Mouse (Mus musculus) lung, postnatal 25 days (tissue): ENCODE results near the gene Cilp.
"Not testable (repeated sequence)": the region's sequence is repeated elsewhere in the genome, so short reads cannot be mapped to it uniquely, and the experiment has no call there.

ENCODE experiments used
- DNase-seq: peaks from one replicate; pipeline ENCODE4 v3.0.0; 2022; ENCODE audit warnings: low spot score

Gene Cilp

GRCm38 (mm10) chr9:65247502-65248376 is 17.2 kb upstream of the Cilp start:
- no peak for DNase-seq

GRCm38 (mm10) chr9:65248377-65248690 is 16.6 kb upstream of the Cilp start:
- peak; percentile 11 for DNase-seq

DNA sequence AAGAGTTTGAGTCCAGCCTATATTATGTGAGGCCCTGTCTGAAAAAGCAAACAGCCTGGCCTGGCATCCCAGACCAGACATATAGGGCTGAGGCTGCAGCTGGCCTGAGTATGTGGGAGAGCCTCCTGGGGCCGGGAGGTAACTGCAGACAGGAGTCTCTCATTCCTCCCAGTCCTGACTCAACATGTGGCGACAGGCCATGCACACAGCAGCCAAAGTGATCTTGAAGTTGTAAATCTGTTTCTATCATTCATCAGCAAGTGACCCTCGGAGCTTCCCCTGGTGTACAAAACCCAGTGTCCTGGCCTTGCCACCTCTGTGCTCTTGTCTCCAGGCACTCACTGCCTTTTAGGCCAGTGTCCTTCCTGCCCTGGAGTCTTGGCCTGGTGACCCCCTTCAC is 13.0 kb upstream of the Cilp start:
- DNase-seq = no peak

- DNase-seq = no peak
These were observed 8.9 kb upstream of the Cilp start for GRCm38 (mm10) chr9:65255906-65256600.

DNA sequence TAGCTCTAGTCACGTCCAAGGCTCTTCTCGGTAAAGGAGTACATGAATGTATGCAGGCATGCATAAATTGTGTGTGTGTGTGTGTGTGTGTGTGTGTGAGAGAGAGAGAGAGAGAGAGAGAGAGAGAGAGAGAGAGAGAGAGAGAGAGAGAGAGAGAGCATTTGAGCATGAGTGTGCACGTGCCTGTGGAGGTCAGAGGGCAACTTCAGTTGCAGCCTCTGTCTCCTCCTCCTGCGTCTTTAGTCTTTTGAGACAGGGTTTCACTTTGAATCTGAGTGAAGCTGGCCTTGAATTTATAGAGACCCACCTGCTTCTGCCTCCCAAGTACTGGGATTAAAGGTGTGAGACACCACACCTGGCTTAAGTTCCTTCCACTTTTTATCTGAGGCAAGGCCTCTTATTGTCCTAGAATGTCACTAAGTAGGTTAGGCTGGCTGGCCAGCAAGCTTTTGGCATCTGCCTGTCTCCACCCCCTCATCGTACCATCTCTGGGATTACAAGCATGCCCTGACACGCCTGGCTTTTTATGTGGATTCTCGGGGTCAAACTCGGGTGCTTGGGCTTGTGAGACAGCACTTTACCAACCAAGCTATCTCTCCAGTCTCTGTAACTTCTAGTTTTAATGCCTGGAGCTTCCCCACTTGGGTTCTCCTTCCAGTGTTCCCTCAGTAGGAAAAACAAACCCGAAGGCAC is 7.6 kb upstream of the Cilp start:
- DNase-seq = no peak

- DNase-seq = no peak
These were observed 5.6 kb upstream of the Cilp start for GRCm38 (mm10) chr9:65259366-65259765.

DNA sequence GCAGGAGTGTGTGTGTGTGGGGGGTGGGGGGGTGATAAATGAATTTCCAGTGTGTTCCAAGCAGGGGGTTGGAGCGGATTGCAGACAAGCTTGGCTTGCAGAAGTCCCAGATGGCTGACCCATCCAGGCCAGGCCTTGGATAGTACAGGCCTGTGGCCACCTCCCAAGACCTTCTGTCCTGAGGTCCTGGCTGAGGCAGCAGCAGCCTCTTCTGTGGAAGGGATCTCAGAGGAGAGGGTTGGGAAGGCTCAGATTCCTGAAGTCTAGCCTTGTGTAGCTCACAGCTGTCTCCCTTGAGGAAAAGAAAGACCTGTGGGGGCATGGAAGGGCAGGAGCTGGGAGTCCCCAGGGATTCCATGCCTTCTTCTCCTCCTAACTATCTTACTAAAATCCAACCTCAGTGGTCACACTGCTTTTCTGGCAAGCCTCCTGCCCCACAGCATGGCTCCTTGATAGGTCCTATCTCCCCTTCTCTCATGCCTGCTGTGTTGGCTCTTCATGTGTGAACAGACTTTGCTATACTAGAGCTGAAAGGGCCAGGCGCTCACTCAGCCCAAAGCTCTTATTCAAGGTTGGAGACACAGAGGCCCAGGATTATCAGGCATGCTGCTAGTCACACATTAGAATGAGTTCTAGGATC is 3.3 kb upstream of the Cilp start:
- DNase-seq = peak; percentile 7

DNA sequence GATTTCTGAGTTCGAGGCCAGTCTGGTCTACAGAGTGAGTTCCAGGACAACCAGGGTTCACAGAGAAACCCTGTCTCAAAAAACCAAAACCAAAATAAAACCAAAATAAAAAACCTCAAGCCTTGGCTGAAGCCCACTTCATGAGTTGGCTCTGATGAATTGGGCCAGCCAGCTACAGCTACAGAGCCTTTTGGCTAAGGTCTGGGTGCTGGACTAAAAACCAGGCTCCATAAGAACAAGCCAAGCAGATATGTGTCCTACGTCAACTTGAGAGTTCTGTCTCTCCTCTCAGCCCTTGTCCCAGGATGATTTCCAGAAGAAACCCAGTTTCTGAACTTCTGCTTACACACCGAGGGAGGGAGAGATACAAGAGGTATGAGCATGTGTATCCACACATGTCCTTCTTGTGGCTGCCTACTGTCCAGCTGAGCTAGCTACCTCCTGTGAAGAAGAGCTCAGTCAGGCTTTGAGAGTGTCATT is 2.3 kb upstream of the Cilp start:
- DNase-seq = no peak

DNA sequence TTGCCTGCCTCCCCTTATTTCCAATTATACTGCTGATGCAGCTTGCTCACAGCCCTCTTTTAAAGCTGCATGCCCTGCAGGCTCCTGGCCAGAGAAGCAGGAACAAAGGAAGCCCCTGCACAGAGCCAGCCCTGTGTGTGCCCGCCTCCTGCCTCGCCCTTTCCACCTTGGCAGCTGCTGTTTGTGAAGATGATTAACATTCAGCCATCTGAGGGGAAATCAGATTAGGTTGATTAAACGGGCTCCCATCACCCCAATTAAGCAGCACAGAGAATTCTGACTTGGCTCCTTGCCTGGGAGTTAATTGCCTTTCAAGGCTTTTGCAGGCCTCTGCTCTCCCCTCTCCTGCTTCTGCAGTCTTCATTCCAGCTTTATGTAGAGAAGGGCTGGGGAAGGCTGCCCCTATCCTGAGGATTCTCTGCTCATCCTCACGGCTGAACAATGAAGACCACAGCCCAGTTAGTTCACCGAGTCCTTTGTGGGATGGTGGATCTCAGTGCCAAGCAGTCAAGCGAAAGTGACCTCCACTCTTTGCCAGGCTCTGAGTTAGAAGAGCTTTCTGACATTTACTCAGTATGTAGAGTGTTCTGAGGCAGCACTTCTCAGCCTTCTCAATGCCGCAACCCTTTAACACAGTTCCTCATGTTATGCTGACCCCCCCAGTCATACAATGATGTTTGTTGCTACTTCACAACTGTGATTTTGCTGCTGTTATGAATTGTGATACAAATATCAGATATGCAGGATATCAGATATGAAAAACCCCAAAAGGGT is 2.9 kb downstream of the Cilp start:
- DNase-seq = no peak

GRCm38 (mm10) chr9:65273048-65273809 is 8.2 kb downstream of the Cilp start:
- no peak for DNase-seq

GRCm38 (mm10) chr9:65273873-65274272 is 8.9 kb downstream of the Cilp start:
- DNase-seq = no peak

- DNase-seq = not testable (repeated sequence)
These were observed 9.9 kb downstream of the Cilp start for GRCm38 (mm10) chr9:65274851-65275250.

GRCm38 (mm10) chr9:65275810-65276530 is 11.0 kb downstream of the Cilp start:
- DNase-seq = no peak

DNA sequence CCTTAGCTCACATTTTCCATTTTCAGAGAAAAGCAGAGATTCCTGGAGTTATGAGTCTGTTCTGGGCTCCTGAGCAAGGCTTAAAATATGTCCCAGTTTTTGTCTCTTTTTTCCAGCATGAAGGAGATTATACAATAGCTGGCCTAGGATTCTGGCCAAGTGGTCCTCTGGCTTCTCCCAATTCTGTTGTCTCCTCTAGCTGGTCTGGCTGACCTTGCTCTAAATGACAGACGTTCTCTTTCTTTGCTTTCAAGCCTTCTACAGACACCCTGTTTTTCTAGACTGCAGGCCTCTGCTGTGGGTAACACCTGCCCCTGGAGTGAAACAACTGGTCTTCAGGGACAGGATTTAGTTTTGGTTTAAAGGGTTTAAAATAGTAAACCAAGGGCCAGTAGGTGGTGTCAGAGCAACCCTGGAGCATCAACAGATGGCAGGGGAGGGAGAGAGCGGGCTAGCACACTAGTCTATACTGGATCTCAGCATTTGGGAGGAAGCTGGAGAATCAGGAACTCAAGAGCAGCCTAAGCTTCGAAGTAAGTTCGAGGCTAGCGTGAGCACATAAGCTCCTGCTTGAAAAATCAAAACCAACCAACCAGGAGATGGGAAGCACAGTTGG is 16.7 kb downstream of the Cilp start:
- DNase-seq = peak; percentile 23

DNA sequence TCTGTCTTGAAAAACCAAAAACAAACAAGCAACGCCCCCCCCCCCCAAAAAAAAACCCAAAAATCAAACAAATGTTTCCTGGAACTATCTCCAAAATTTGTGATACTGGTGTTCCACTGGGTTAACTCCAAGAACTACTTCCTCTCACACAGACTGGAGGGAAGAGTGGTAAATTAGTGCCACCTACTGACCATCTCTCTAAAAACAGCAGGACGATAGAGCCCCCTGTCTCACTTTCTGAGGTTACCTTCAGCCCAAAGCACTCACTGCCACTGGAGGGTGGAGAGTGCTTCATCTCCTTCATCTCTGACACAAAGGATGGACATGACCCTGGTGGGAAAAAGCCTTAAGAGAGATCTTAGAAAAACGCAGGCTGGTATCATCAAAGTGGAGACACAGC is 18.3 kb downstream of the Cilp start:
- DNase-seq = peak; percentile 59

DNA sequence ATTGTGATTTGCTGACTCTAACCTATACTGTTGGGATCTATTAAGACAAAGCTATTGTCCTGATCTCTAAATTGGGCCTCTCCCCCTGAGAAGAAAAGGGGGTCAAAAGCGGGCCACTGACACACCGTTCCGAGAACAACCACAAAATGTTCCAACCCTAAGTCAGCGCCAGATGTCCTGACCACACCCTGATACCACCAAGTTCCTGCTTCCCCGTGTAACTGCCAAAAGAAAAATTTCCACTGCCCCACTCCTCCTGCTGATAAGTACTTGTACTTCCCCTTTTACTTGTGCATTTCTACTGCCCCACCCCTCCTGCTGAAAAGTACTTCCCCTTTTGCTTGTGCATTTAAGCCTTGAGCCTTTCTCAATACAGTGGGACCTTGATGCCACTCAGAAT is 23.3 kb downstream of the Cilp start:
- not testable (repeated sequence) for DNase-seq

DNA sequence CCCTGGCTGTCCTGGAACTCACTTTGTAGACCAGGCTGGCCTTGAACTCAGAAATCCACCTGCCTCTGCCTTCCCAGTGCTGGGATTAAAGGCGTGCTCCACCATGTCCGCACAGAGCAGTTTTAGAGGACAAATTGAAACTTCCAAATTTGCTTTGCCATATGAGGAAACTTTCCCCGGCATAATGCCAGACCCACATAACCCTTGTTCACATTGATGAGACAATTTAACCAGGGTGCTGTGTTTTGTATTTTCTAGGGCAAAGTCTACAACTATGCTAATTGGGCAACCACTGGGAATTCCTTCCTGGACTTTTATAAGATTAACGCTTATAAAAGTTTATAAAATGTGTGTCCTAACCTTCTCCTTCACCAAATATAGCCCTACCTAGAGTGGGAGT is 25.0 kb downstream of the Cilp start:
- no peak for DNase-seq

- DNase-seq = no peak
These were observed 27.4 kb downstream of the Cilp start for GRCm38 (mm10) chr9:65292421-65292820.

- DNase-seq = no peak
These were observed 28.1 kb downstream of the Cilp start for GRCm38 (mm10) chr9:65293119-65293518.

- no peak for DNase-seq
These were observed 28.6 kb downstream of the Cilp start for GRCm38 (mm10) chr9:65293580-65293972.
